Mouse (Mus musculus): ENCODE measurements around the gene Eif3f. TPM values are rescaled to one million over a fixed set of nuclear protein-coding genes. Genes with fewer than 3 reads are reported as not detected.

Eif3f gene
- polyA plus RNA-seq (2014; fragmentation: Illumina TruSeq; extraction: RNeasy Lipid Tissue Mini Kit (QIAGEN cat#74804)), result 67.3 TPM

DNA sequence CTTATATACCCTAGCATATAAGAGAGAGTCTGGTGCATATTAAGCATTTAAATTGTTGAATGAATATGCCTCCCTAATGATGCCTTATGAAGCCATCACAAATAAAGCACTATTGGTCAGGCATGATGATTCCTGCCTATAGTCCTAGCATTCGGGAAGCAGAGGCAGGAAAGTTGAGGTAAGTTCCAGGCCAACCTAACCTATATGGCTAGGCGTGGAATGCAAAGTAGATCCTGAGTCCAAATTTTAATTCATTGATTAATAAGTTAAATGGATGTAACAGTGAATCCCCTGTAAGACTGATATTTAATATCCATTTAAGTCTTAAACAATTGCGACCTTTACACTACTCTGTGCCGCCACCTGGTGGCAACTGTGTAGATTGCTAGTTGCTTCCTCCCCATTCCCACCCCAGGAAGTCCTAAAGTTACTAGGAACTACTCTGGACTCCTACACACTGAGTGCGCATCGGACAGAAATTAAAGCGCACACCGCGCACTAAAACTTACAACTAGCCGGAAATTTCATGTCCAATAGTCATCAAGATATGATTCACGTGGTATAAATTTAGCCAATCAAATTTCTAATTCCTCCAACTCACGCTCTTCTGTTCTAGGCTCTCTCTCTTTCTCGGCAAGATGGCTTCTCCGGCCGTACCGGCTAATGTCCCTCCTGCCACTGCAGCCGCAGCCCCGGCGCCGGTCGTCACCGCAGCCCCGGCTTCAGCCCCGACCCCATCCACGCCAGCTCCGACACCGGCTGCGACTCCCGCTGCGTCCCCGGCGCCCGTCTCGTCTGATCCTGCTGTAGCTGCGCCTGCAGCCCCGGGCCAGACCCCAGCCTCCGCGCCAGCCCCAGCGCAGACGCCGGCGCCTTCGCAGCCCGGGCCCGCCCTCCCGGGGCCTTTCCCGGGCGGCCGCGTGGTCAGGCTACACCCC lies at the start of gene Eif3f:
Gene Eif3f (plus strand): TSS at position 624 of the 938 bp plus-strand sequence.

DNA sequence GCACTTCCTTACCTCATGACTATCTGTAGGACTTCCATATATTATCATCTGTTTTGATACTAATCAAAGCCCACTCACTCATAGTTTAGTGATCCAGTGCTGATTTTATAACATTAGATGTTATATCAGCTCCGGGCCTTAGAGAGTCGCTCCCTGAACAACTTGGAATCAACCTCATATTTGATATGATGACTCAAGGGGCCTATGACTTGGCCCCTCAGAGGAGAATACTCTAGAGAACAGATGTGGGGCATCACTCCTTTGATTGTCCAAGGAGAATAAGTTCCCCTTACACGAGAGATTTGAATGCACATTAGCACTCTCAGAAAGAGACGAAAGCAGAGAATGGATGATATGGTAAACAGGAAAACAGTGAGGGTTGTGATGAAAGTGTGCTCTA lies 49.3 kb upstream of the Eif3f start, which contains the start of gene Olfr518:
Gene Olfr518 (minus strand): TSS at position 101 of the 400 bp plus-strand sequence.

DNA sequence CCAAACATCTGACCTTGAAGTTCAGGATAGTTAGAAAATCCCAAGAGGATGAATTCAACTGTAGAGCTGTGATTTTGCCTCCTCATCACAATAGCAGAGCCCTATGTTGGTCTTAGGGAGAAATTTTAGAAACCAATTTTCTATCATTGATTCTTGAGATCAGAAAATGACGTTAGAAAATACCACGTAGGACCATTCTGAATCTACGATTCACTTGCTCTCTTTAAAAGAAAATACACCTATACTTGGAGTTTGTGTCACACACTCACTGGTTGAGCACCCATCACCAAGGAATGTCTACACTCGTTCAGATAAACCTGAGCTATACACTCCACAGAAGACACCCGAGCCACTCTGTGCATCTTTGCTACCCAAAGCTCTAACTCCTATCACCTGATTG lies 39.9 kb upstream of the Eif3f start, which contains the start of gene Olfr519:
Gene Olfr519 (minus strand): TSS at position 101 of the 400 bp plus-strand sequence.

DNA sequence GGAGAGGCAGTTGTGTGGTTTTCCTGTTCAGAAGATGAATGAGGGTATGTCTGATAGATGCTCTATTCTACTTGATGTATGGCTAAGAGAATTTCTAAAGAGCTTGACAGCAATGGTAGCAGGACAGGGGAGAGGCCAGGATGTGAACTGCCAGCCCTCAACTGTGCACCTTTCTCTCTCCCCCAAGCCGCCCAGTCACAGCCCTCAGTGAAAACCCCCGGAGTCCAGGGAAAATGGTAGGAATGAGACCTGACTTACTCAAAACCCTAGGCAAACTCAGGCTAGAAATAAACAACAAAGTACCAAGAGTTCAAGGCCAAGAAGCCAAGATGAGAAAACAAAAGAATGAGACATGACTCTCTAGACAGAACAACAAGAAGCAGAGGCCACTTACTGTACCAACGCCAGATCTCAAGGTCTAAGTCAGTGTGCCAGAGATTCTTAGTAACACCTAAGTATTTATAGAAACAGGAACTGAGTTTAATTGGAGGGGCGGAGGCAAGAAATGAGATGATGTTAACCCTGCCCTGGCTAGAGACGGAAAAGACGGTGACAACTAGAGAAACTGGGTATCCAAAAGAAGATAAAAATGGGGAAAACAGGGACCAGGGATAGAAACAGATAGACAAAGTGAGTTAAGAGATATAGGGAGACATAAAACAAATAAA lies 4.4 kb upstream of the Eif3f start, which contains the start of gene Nlrp10:
Gene Nlrp10 (minus strand): TSS at position 453 of the 668 bp plus-strand sequence.

DNA sequence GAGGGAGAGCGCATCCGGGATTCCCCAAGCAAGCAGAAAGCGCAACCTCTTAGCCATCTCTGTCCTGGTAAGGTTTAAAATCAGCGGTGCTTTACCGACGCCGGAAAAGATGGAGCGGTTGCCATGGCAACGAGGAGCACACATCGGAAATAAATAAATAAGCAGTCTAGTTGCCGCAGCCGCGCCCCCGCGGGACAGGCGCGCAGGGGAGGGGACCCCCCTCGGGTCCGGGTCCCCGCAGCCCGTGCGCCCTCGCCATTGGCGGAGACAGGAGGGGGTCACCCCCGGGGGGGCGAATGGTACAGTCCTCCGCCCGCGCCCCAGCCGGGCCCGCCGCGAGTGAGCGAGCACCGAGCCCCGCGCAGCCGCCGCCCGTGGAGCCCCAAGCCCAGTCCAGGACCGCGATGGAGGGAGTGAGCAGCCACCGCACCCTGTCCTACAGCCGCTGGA lies 16.1 kb downstream of the Eif3f start, which contains the start of gene Tub:
Gene Tub (plus strand): TSS at position 27 of the 450 bp plus-strand sequence.

Other genes with a start within 250 kb of the Eif3f start
- gene Olfr512, start 221.1 kb upstream of the Eif3f start, polyA plus RNA-seq (2014; fragmentation: Illumina TruSeq; extraction: RNeasy Lipid Tissue Mini Kit (QIAGEN cat#74804)), result not detected
- not detected for gene Olfr513, start 183.4 kb upstream of the Eif3f start, polyA plus RNA-seq (2014; fragmentation: Illumina TruSeq; extraction: RNeasy Lipid Tissue Mini Kit (QIAGEN cat#74804))
- not detected for gene Olfr514, start 108.4 kb upstream of the Eif3f start, polyA plus RNA-seq (2014; fragmentation: Illumina TruSeq; extraction: RNeasy Lipid Tissue Mini Kit (QIAGEN cat#74804))
- gene Olfr516, start 83.9 kb upstream of the Eif3f start, polyA plus RNA-seq (2014; fragmentation: Illumina TruSeq; extraction: RNeasy Lipid Tissue Mini Kit (QIAGEN cat#74804)), result not detected
- not detected for gene Olfr517, start 62.0 kb upstream of the Eif3f start, polyA plus RNA-seq (2014; fragmentation: Illumina TruSeq; extraction: RNeasy Lipid Tissue Mini Kit (QIAGEN cat#74804))
- gene Olfr518, start 49.4 kb upstream of the Eif3f start, polyA plus RNA-seq (2014; fragmentation: Illumina TruSeq; extraction: RNeasy Lipid Tissue Mini Kit (QIAGEN cat#74804)), result not detected
- not detected for gene Olfr519, start 40.0 kb upstream of the Eif3f start, polyA plus RNA-seq (2014; fragmentation: Illumina TruSeq; extraction: RNeasy Lipid Tissue Mini Kit (QIAGEN cat#74804))
- 14.1 TPM for gene Nlrp10, start 4.2 kb upstream of the Eif3f start, polyA plus RNA-seq (2014; fragmentation: Illumina TruSeq; extraction: RNeasy Lipid Tissue Mini Kit (QIAGEN cat#74804))
- gene Tub, start 15.9 kb downstream of the Eif3f start, polyA plus RNA-seq (2014; fragmentation: Illumina TruSeq; extraction: RNeasy Lipid Tissue Mini Kit (QIAGEN cat#74804)), result 1.1 TPM
- gene Ric3, start 148.9 kb downstream of the Eif3f start, polyA plus RNA-seq (2014; fragmentation: Illumina TruSeq; extraction: RNeasy Lipid Tissue Mini Kit (QIAGEN cat#74804)), result 4.7 TPM
- not detected for gene Lmo1, start 240.8 kb downstream of the Eif3f start, polyA plus RNA-seq (2014; fragmentation: Illumina TruSeq; extraction: RNeasy Lipid Tissue Mini Kit (QIAGEN cat#74804))